Mouse (Mus musculus): Measurements from ENCODE around the gene Vps13c.

The Vps13c gene

DNA sequence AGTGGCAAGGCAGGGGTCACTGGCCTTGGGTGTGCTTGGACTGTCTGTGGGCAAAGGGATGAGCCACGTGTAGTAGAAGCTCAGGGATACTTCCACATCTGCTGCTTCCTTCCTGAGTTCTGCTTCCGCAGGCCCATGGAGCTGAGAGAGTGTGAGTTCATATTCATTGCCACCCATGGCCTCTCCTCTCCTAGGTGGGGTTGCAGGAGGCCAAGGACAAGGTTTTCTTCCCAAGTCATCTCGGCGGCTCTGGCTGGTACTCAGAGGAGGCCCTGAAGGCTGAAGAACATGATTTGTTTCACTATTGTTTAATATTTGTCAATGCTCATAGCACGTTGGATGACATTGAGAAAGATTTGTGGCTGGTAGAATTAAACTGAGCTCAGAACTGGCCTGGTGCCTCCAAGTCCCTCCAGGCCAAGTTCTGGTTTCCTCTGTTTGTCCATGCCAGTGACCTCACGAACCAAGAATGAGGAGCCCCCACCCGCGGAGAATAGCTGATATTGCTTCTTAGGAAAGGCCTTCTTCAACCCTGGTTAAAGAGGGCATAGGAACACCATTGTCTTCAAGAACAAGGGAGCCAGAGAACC lies 180.7 kb downstream of the Vps13c start:
- DNase-seq (ENCODE audit: low spot score in 2 of 2), result no peak

DNA sequence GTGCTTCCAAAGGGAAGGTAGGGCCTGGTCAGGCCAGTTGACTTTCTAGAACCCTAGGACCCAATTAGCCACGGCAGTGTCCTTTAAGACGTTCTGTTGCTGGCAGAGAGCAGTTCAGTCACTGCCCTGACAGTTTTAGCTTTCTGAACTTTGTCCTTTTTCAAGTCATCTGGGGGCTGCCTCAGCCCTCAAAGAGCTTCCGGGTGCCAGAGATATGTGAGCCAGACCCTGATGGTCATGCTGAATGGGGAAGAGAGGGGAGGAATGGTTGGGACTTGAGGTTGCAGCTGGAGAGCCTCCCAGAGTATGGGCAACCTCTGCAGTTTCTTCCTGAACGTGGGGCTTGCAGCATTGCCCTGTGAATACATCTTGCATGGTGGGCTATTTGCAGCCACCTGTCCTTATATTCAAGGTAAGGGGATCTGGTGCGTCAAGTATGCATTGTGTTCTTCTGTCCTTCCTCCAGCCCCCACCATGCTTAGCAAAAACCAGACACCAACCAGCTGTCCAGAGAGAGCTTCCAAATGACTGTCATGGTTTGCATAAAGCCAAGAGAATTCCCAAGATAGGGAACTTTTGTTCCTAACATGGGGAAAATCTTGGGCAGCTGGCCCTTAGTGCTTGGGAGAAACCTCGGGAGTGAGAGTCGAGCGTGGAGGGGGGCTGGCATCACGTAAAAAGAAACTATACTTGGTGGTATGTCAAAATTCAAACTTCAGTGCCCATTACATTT lies 182.3 kb downstream of the Vps13c start:
- no peak for DNase-seq (ENCODE audit: low spot score in 2 of 2)

DNA sequence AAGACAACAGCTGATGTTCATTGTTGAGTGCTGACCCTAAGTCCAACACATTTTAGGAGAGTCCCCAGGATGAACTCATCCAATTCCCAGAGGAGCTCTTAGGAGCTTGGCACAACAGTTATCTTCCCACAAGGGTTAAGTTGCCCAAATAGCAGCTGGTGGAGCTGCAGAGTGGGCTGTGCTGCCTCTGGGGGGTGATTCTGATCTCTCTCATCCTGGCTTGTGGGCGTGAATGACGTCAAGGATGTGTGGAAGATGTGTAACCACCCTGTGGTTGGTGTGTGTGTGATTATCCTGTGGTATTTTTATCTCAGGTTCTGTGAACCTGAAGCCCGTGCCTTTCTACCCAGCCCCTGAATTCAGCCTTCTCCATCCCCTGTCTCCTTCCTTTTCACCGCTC lies 188.4 kb downstream of the Vps13c start:
- DNase-seq (ENCODE audit: low spot score in 2 of 2), result no peak

DNA sequence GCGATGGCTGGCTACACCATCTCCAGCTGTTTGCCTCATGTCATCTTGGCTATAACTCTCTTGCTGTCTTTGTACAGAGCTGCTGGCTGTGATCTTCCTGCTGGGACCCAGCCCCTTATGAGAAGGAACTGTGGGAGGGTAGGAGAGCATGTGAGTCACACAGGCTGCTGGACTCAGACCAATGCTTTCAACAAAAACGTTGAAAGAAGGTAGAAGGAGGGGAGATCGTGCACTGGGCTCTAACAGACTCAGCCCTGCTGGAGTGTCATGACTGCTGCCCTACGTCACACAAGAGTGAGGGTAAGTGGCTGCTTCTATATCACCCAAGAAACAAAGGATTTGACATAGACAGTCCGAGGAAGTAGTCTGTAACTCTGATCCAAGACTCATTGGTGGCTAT lies 193.6 kb downstream of the Vps13c start:
- DNase-seq (ENCODE audit: low spot score in 2 of 2), result no peak
